Mouse (Mus musculus) embryonic fibroblast, embryonic 13.5 days (primary cell): ENCODE data around the gene Tmem89. TPM values are rescaled to one million over a fixed set of nuclear protein-coding genes. Genes with fewer than 3 reads are reported as not detected.

Experiments
- H3K27ac ChIP-seq: 2 replicates; pipeline ENCODE4 v1.5.1; 2012; ENCODE audit warnings: low read length, control low read depth, inconsistent platforms; ENCODE audit not compliant: insufficient read depth
- H3K4me1 ChIP-seq: 2 replicates; pipeline ENCODE4 v1.6.1; 2011; ENCODE audit warnings: low read length; ENCODE audit not compliant: control insufficient read depth, insufficient read depth
- H3K4me3 ChIP-seq: 2 replicates; pipeline ENCODE4 v1.5.1; 2011; ENCODE audit warnings: mild to moderate bottlenecking, control low read depth, low read length; ENCODE audit not compliant: insufficient read depth
- CTCF ChIP-seq: IDR thresholded peaks from 2 replicates; pipeline ENCODE4 v1.5.1; 2011; ENCODE audit warnings: mild to moderate bottlenecking, control low read depth, low read length, moderate library complexity, borderline replicate concordance; ENCODE audit not compliant: insufficient read depth
- POLR2A ChIP-seq: IDR thresholded peaks from 2 replicates; pipeline ENCODE4 v1.6.1; 2011; ENCODE audit warnings: low read depth, mild to moderate bottlenecking, control low read depth, low read length, moderate library complexity
- polyA plus RNA-seq: library from polyadenylated mRNA; stranded (reverse); fragments of >200 nt; gene quantifications from 2 replicates; pipeline ENCODE4 v1.2.4, GENCODE M21; 2011; ENCODE audit warnings: low read depth; ENCODE audit not compliant: missing spikeins, insufficient read length

Tmem89 gene
- polyA plus RNA-seq = not detected in 2 replicates

DNA sequence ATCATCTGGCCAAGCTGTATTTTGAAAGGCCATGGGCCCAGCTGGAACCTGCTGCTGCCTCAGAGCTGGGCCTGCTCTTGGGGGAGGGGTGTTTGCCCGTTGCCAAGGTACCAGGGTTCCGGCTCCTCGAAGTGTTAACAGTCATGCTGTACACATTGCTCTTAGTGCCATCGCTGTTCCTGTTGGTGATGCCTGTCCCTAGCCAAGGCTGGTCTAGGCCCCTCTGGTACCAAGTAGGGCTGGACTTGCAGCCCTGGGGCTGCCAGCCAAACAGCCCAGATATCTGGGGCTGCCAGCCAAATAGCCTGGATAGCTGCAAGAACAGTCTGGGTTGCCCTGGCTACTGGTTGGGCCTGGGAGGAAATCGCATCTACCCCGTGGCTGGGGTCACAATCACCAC, at the start of gene Tmem89:
TSS of gene Tmem89 (plus strand) at position 129 of the 400 bp plus-strand sequence.
- Histone ChIP-seq H3K27ac (no peak within 1 kb of the TSS), H3K4me1 (no peaks in the 10 kb centered on the region), H3K4me3 (no peak within 1 kb of the TSS)
- TF ChIP-seq POLR2A = no peak
- TF ChIP-seq CTCF = no peak

DNA sequence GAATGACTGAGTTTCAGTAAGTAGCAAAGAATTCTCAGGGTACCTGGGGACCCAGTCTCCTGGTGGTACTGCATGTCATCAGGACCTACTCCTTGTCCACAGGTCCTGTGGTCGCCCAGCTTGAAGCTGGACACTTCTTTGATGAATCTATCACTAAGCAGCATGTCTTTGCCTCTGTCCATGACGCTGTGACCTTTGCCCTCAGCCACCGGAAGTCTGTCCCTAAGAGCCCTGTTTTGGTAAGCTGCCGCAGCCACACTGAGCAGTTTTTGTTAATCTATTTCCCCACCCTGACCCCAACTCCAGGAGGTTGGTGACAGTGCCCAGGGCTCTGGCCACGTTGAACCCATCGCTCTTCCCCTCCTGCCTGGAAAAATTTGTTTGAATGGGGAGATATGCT, 2.1 kb upstream of the Tmem89 start:
- no peak for TF ChIP-seq POLR2A
- no peak for TF ChIP-seq CTCF
- Histone ChIP-seq H3K4me3 (no peak overlapping the region), H3K4me1 (no peaks in the 10 kb centered on the region), H3K27ac (no peak overlapping the region)

DNA sequence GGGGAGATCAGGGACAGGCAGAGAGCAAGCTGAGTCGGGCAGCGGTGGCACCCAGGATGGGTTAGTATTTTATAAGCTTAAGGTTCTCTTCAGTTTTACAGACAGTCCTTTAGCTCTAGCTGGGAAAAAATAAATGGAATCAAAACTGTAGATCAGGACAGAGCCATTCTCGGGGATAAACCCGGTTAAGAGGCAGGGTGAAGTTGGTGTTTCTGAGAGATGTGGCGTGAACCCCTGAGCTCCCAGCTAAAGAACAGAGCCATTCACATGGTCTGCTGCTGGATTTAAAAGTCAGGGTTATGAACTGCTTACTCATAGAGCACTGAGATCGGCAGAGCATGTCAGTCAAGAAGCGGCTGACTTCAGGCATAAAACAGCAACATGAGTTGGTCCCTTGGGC, 1.3 kb upstream of the Tmem89 start:
- no peak overlapping the region for H3K4me3 ChIP-seq
- no peak overlapping the region for H3K27ac ChIP-seq
- TF ChIP-seq POLR2A (no peak), CTCF (no peak)
- no peaks in the 10 kb centered on the region for H3K4me1 ChIP-seq

DNA sequence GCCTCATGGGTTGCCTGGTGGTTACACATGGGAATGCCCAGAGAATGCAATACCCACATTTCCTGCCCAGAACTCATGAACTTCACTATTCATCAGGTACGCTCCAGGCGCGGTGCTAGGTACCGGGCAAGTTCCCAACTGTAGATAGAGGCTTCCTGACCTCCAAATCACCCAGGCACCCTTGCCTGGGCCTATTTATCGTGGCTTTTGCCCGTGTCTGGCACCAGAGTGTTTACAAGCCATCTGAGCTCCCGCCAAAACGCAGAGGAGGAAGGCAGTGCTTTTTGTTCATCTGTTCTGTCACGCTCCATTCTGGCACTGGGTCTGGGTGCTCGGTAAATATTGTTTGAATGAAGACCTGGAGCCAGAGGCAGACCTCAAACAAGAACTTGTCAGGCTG, 798 bp upstream of the Tmem89 start:
- Histone ChIP-seq H3K27ac (no peak overlapping the region), H3K4me1 (no peaks in the 10 kb centered on the region), H3K4me3 (no peak overlapping the region)
- TF ChIP-seq POLR2A (no peak), CTCF (no peak)

DNA sequence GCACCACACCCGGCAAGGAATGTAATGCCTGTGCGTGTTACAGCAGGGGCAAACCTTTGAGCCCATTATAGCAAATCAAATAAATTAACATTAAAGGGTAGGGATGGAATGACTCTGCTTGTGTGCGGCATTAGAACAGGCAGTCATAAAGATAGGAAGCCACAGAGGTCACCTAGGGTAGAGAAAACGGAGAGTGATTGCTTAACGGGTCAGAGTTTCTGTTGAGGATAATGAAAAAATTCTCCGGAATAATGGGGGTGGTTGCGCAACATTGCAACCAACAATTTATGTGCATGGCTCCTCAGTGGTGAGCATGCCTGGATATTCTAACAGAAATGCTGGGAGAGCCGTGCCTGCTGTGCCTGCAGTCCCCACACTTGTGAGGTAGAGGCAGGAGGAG, 11.5 kb downstream of the Tmem89 start:
- no peak overlapping the region for H3K4me3 ChIP-seq
- H3K4me1 ChIP-seq = no peaks in the 10 kb centered on the region
- no peak for TF ChIP-seq POLR2A
- TF ChIP-seq CTCF = no peak
- H3K27ac ChIP-seq = no peak overlapping the region

DNA sequence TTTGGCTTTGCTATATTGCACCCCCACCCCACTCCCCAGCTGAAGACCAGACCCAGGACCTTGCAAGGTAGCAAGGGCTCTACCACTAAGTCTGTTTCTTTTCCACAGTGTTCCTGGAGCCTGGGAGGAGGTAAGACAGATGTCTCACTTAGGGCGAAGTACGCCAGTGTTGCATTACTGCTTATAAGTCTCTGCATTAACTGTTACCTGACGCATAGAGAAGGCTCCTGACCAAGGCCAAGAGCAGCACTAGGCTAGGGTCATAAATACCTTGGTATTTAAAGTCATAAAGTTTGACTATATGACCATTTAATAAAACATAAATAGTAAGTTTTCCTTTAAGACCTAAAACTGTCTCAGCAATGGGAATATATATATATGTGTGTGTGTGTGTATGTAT, 14.0 kb downstream of the Tmem89 start:
- Histone ChIP-seq H3K4me3 (no peak overlapping the region), H3K27ac (no peak overlapping the region), H3K4me1 (no peaks in the 10 kb centered on the region)
- no peak for TF ChIP-seq POLR2A
- no peak for TF ChIP-seq CTCF

DNA sequence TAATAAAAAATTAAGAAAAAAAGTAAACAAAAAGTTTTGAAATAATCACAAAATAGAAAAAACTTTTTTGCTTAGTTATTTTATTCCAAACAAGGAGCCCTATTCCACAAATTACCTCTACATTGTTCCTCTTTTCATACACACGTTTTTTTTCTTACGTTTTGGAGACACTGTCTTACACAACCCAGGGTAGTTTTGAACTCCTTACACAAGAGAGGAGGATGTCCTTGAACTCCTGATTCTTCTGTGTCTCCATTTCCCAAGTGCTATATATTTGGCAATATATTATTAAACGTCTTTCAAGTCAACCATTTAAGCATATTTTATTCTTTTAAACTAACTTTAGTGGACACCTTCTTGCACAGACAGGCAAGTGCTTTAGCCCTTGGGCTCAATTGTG, 21.6 kb downstream of the Tmem89 start:
- Histone ChIP-seq H3K4me3 (no peak overlapping the region), H3K4me1 (no peaks in the 10 kb centered on the region), H3K27ac (no peak overlapping the region)
- TF ChIP-seq POLR2A (no peak), CTCF (no peak)

DNA sequence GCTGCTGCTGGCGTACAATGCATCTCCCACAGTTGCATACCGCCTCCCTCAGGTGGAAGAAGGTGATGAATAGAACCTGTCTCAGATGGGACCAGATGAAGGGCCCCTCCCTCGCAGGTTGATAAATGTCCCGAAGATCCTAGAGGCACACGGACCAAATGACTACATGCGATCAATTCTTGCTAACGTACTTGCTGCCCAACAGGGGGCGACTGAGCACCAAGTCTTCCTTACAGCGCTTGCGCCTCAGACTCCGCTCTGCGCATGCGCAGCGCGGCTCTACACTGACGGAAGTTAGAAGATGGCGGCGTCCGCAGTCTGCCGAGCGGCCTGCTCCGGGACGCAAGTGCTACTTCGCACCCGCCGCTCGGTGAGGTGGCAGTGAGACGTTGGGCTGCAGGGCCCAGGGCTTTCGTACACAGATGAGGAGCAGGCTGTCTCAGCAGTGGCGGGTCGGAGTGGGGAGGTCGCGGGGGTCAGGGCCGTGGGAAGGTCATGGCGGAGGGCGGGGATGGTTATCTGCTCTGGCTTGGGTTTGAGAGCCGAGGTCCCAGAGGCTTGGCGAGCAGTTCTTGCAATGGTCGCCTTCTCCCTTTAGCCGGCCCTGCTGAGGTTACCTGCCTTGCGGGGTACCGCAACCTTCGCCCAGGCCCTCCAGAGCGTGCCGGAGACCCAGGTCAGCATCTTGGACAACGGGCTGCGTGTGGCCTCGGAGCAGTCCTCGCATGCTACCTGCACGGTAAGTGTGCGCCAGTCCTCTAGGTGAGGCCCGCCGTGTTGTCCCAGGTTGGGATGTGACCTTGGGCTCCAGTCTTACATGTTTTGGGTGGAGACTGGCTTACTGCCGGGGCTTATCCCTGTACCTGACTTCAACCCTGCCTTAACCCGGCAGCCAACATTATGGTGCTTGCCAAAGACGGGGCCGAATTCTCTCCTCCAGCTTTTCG, 22.3 kb downstream of the Tmem89 start, which contains the start of gene Uqcrc1:
TSS of gene Uqcrc1 (plus strand) at position 216 of the 947 bp plus-strand sequence.
- Histone ChIP-seq H3K4me1 (no peaks in the 10 kb centered on the region), H3K27ac (no peak within 1 kb of the TSS), H3K4me3 (peak within 1 kb of the TSS; percentile 71)
- TF ChIP-seq POLR2A (peak; percentile 98), CTCF (peak; percentile 82; the same call in 1 of the 2 replicates)

DNA sequence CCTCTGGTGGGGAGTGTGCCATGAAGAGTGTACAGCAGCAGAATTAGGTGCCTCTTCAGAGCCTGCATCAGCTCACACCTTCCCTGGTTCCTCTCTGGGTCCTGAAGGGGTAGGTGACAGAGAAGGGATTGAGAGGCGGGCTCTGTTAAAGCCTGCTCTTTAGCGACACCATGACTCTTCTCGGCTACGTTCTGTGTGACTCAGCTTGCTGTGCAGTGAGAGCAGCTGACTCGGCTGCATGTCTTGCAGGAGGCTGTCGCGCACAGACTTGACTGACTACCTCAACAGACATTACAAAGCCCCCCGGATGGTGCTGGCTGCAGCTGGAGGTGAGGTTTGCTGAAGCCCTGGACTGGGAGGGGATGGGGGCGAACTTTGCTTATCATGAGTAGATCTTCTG, 30.7 kb downstream of the Tmem89 start:
- TF ChIP-seq CTCF (no peak), POLR2A (no peak)
- no peak overlapping the region for H3K27ac ChIP-seq
- H3K4me3 ChIP-seq = no peak overlapping the region
- H3K4me1 ChIP-seq = peaks cover 10% of the 10 kb centered on the region

DNA sequence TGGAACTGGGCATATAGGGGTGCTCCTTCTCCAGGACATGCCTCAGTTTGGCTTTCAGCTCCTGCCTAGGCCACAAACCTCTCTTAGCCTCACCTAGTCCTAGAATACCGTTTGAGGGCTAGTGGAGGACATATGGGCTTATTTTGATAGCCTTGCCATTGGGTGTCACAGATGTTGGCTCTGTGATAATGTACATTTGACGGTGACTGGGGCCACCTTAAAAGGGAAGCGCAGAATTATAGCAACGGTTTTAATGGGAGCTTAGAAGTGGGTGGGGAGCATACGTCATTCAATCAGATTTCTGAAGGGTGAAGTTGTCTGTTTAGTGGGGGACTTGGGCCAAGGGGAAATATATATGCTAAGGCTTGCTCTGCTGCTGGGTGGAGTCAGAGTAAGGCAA, 31.2 kb downstream of the Tmem89 start:
- Histone ChIP-seq H3K27ac (no peak overlapping the region), H3K4me1 (peaks cover 14% of the 10 kb centered on the region), H3K4me3 (no peak overlapping the region)
- TF ChIP-seq POLR2A (no peak), CTCF (no peak)
